Mouse (Mus musculus) brown adipose tissue, adult 24 weeks (tissue): ENCODE results near the gene Spred2. TPM values are rescaled to one million over a fixed set of nuclear protein-coding genes. Genes with fewer than 3 reads are reported as not detected.
"Not testable (repeated sequence)": the region's sequence is repeated elsewhere in the genome, so short reads cannot be mapped to it uniquely, and the experiment has no call there.

Experiments
- H3K27ac ChIP-seq: fragments of 200-500 bp; replicated peaks from 2 replicates; pipeline ENCODE4 v1.5.1; 2012; ENCODE audit warnings: low read depth, mild to moderate bottlenecking, low read length
- H3K4me1 ChIP-seq: fragments of 200-500 bp; 2 replicates; pipeline ENCODE4 v1.6.1; 2012; ENCODE audit warnings: low read length, mixed read lengths; ENCODE audit not compliant: control insufficient read depth, insufficient read depth, insufficient read length
- H3K4me3 ChIP-seq: fragments of 200-500 bp; 2 replicates; pipeline ENCODE4 v1.5.1; 2012; ENCODE audit warnings: low read depth, mild to moderate bottlenecking, low read length, moderate library complexity; ENCODE audit not compliant: insufficient read depth
- polyA plus RNA-seq: library from polyadenylated mRNA; stranded (reverse); fragments of >200 nt; gene quantifications from 2 replicates; pipeline ENCODE4 v1.2.4, GENCODE M21; 2012; ENCODE audit not compliant: missing spikeins, insufficient read depth, insufficient read length

Spred2 gene
- polyA plus RNA-seq, 1 experiment = 8.4 TPM

- H3K4me3 ChIP-seq = no peak overlapping the region
- H3K27ac ChIP-seq = no peak overlapping the region
- no peaks in the 10 kb centered on the region for H3K4me1 ChIP-seq
Observed at GRCm38 (mm10) chr11:20027719-20028118, 103.5 kb downstream of the Spred2 start.

GRCm38 (mm10) chr11:20028396-20028795, 104.2 kb downstream of the Spred2 start:
- Histone ChIP-seq H3K4me1 (no peaks in the 10 kb centered on the region), H3K27ac (no peak overlapping the region), H3K4me3 (no peak overlapping the region)

- no peaks in the 10 kb centered on the region for H3K4me1 ChIP-seq
- no peak overlapping the region for H3K27ac ChIP-seq
- H3K4me3 ChIP-seq = no peak overlapping the region
Observed at GRCm38 (mm10) chr11:20029014-20029413, 104.8 kb downstream of the Spred2 start.

- H3K4me1 ChIP-seq, H3K27ac ChIP-seq, H3K4me3 ChIP-seq: not testable (repeated sequence)
Observed at GRCm38 (mm10) chr11:20030973-20031372, 106.8 kb downstream of the Spred2 start.

GRCm38 (mm10) chr11:20031536-20031935, 107.4 kb downstream of the Spred2 start:
- no peaks in the 10 kb centered on the region for H3K4me1 ChIP-seq
- H3K4me3 ChIP-seq = no peak overlapping the region

GRCm38 (mm10) chr11:20033541-20034160, 109.5 kb downstream of the Spred2 start:
- H3K27ac ChIP-seq = no peak overlapping the region
- no peaks in the 10 kb centered on the region for H3K4me1 ChIP-seq
- H3K4me3 ChIP-seq = no peak overlapping the region

More at GRCm38 (mm10) chr11:20031536-20031935, 107.4 kb downstream of the Spred2 start:
- no peak overlapping the region for H3K27ac ChIP-seq

GRCm38 (mm10) chr11:20034337-20034947, 110.3 kb downstream of the Spred2 start:
- Histone ChIP-seq H3K27ac (no peak overlapping the region), H3K4me3 (no peak overlapping the region), H3K4me1 (no peaks in the 10 kb centered on the region; the same call in 1 of the 2 replicates)

- Histone ChIP-seq H3K27ac (no peak overlapping the region), H3K4me1 (no peaks in the 10 kb centered on the region; the same call in 1 of the 2 replicates), H3K4me3 (no peak overlapping the region)
Observed at GRCm38 (mm10) chr11:20035343-20035928, 111.3 kb downstream of the Spred2 start.

GRCm38 (mm10) chr11:20035972-20036371, 111.8 kb downstream of the Spred2 start:
- Histone ChIP-seq H3K4me3 (no peak overlapping the region), H3K27ac (no peak overlapping the region), H3K4me1 (no peaks in the 10 kb centered on the region; the same call in 1 of the 2 replicates)

GRCm38 (mm10) chr11:20037739-20038138, 113.6 kb downstream of the Spred2 start:
- no peak overlapping the region for H3K27ac ChIP-seq
- H3K4me1 ChIP-seq = no peaks in the 10 kb centered on the region; the same call in 1 of the 2 replicates
- H3K4me3 ChIP-seq = no peak overlapping the region

GRCm38 (mm10) chr11:20038723-20039122, 114.5 kb downstream of the Spred2 start:
- Histone ChIP-seq H3K27ac (no peak overlapping the region), H3K4me3 (no peak overlapping the region), H3K4me1 (no peaks in the 10 kb centered on the region; the same call in 1 of the 2 replicates)

- Histone ChIP-seq H3K27ac (no peak overlapping the region), H3K4me3 (no peak overlapping the region), H3K4me1 (no peaks in the 10 kb centered on the region; the same call in 1 of the 2 replicates)
Observed at GRCm38 (mm10) chr11:20041164-20041920, 117.2 kb downstream of the Spred2 start.

GRCm38 (mm10) chr11:20042106-20042505, 117.9 kb downstream of the Spred2 start:
- no peak overlapping the region for H3K27ac ChIP-seq
- no peaks in the 10 kb centered on the region; the same call in 1 of the 2 replicates for H3K4me1 ChIP-seq
- H3K4me3 ChIP-seq = no peak overlapping the region

GRCm38 (mm10) chr11:20043256-20043655, 119.1 kb downstream of the Spred2 start:
- Histone ChIP-seq H3K4me1 (no peaks in the 10 kb centered on the region; the same call in 1 of the 2 replicates), H3K4me3 (no peak overlapping the region), H3K27ac (no peak overlapping the region)

- Histone ChIP-seq H3K27ac (no peak overlapping the region), H3K4me3 (no peak overlapping the region), H3K4me1 (no peaks in the 10 kb centered on the region)
Observed at GRCm38 (mm10) chr11:20045586-20045985, 121.4 kb downstream of the Spred2 start.
